Comparison of ENCODE assay signal across 21 mouse cellular contexts in genomic region chr8:76377711-76378110, GRCm38 (mm10).
DNase-seq lines count a peak whose midpoint lies in the region; ATAC-seq and TF ChIP-seq lines count a peak whose summit lies in the region.
"Had no signal": no experiment of that assay in that cellular context is flagged by ENCODE, and none has a peak within 500 bp of the region (broad histone marks: within the 10 kb centered on the region; RNA-seq: fewer than 3 reads in every experiment).

No protein-coding gene starts in this region.

- WGBS in forebrain, embryonic 16.5 days = 60% methylated on average over 6 of the region's 6 CpGs
- WGBS in forebrain, embryonic 10.5 days = 92% methylated on average over 6 of the region's 6 CpGs
- 95% methylated on average over 6 of the region's 6 CpGs for WGBS in limb, embryonic 10.5 days

- H3K4me3 ChIP-seq in forebrain, embryonic 16.5 days (replicated peaks; ENCODE audit: low read length) = no peak overlapping the region
- no peak overlapping the region for H3K4me3 ChIP-seq in forebrain, embryonic 10.5 days
- H3K4me3 ChIP-seq in layer of hippocampus, adult 2 months = no peak overlapping the region
- H3K4me3 ChIP-seq in limb, embryonic 10.5 days = no peak overlapping the region
- H3K4me3 ChIP-seq: embryonic facial prominence, embryonic 13.5 days; gastrocnemius, adult 2 months; heart, embryonic 12.5 days; hindbrain, embryonic 10.5 days had no signal

- no peak for TF ChIP-seq CTCF in layer of hippocampus, adult 2 months (conservative IDR thresholded peaks at IDR 0.05)

- H3K9ac ChIP-seq in forebrain, embryonic 16.5 days (replicated peaks; ENCODE audit: low read depth, low read length) = no peak overlapping the region
- H3K9ac ChIP-seq: embryonic facial prominence, embryonic 13.5 days; heart, embryonic 12.5 days; hindbrain, embryonic 14.5 days had no signal

- no peaks in the 10 kb centered on the region for H3K36me3 ChIP-seq in forebrain, embryonic 16.5 days (ENCODE audit: control insufficient read depth, insufficient read depth)
- H3K36me3 ChIP-seq in forebrain, embryonic 10.5 days (replicated peaks) = no peaks in the 10 kb centered on the region
- H3K36me3 ChIP-seq in limb, embryonic 10.5 days = no peaks in the 10 kb centered on the region
- H3K36me3 ChIP-seq: embryonic facial prominence, embryonic 13.5 days; G1E; heart, embryonic 12.5 days; hindbrain, embryonic 10.5 days had no signal

- peak; percentile 69; the same call in 1 of the 2 replicates for ATAC-seq in forebrain, embryonic 16.5 days
- no peak for ATAC-seq in frontal cortex, adult (ENCODE audit: low TSS enrichment)
- ATAC-seq: CD4-positive, CD25-positive, alpha-beta regulatory T cell, adult 4 months; forebrain, embryonic 14.5 days had no signal

- H3K27me3 ChIP-seq in forebrain, embryonic 16.5 days (replicated peaks; ENCODE audit: control insufficient read depth, insufficient read depth, low read length) = no peaks in the 10 kb centered on the region
- H3K27me3 ChIP-seq in forebrain, embryonic 10.5 days (ENCODE audit: poor library complexity, severe bottlenecking) = no peaks in the 10 kb centered on the region
- no peaks in the 10 kb centered on the region for H3K27me3 ChIP-seq in limb, embryonic 10.5 days (ENCODE audit: low read depth, poor library complexity, severe bottlenecking)
- H3K27me3 ChIP-seq: embryonic facial prominence, embryonic 13.5 days; heart, embryonic 12.5 days had no signal

- peaks cover 3% of the 10 kb centered on the region; the same call in 1 of the 2 replicates for H3K9me3 ChIP-seq in forebrain, embryonic 16.5 days (ENCODE audit: control insufficient read depth, low read length)
- H3K9me3 ChIP-seq in forebrain, embryonic 10.5 days = no peaks in the 10 kb centered on the region
- no peaks in the 10 kb centered on the region for H3K9me3 ChIP-seq in limb, embryonic 10.5 days (replicated peaks)
- H3K9me3 ChIP-seq: G1E; heart, embryonic 12.5 days had no signal

- H3K27ac ChIP-seq in forebrain, embryonic 16.5 days (ENCODE audit: low read length) = no peak overlapping the region
- no peak overlapping the region for H3K27ac ChIP-seq in forebrain, embryonic 10.5 days
- peak overlapping the region; percentile 80 for H3K27ac ChIP-seq in layer of hippocampus, adult 2 months
- H3K27ac ChIP-seq in limb, embryonic 10.5 days = no peak overlapping the region
- H3K27ac ChIP-seq: embryonic facial prominence, embryonic 13.5 days; gastrocnemius, adult 2 months; hindbrain, embryonic 10.5 days; hindbrain, embryonic 14.5 days had no signal

- no peak overlapping the region for H3K4me2 ChIP-seq in forebrain, embryonic 16.5 days (ENCODE audit: low read length)
- H3K4me2 ChIP-seq: embryonic facial prominence, embryonic 13.5 days; heart, embryonic 12.5 days; hindbrain, embryonic 14.5 days had no signal

- H3K4me1 ChIP-seq in forebrain, embryonic 16.5 days (replicated peaks; ENCODE audit: control insufficient read depth, insufficient read depth, low read length) = peaks cover under 1% of the 10 kb centered on the region; the same call in 1 of the 2 replicates
- no peaks in the 10 kb centered on the region for H3K4me1 ChIP-seq in forebrain, embryonic 10.5 days
- H3K4me1 ChIP-seq in limb, embryonic 10.5 days = no peaks in the 10 kb centered on the region
- H3K4me1 ChIP-seq: embryonic facial prominence, embryonic 13.5 days; heart, embryonic 12.5 days; hindbrain, embryonic 10.5 days had no signal

- DNase-seq in forebrain, embryonic 10.5 days (ENCODE audit: extremely low spot score, low spot score) = no peak
- DNase-seq in layer of hippocampus, adult 2 months (ENCODE audit: low spot score in 2 of 2) = peak; percentile 47 to 76
- DNase-seq in layer of hippocampus, postnatal 10 days (ENCODE audit: low spot score in 2 of 2) = peak; percentile 15 to 22
- DNase-seq in right cerebral cortex, postnatal 36 days (ENCODE audit: low spot score in 2 of 2) = no peak
- DNase-seq in limb, embryonic 10.5 days (ENCODE audit: low spot score) = no peak
- DNase-seq: adrenal gland, postnatal 10 days; B cell, adult 2 months; cerebellum, adult 11-12 months; cerebellum, adult 9-10 months; cerebellum, postnatal 25 days; gastrocnemius, adult 2 months; gastrocnemius, postnatal 25 days had no signal

Comparison
In these comparisons a context has a peak if more than half of its experiments do, and no peak if none do; other contexts are left out.
1. DNase-seq: peak in layer of hippocampus, adult 2 months (2 of 2) and layer of hippocampus, postnatal 10 days (2 of 2); none in forebrain, embryonic 10.5 days (single experiment), right cerebral cortex, postnatal 36 days (0 of 2) and limb, embryonic 10.5 days (single experiment).